Mouse (Mus musculus): ENCODE results near the gene Olfr1367. TPM values are rescaled to one million over a fixed set of nuclear protein-coding genes. Genes with fewer than 3 reads are reported as not detected.
"Not testable (repeated sequence)": the region's sequence is repeated elsewhere in the genome, so short reads cannot be mapped to it uniquely, and the experiment has no call there.

The Olfr1367 gene
- polyA plus RNA-seq, 1 experiment from 2014 or later = not detected

- Histone ChIP-seq H3K4me2 (peak overlapping the region; percentile 60), H3K4me1 (replicated peaks) (peaks cover 13% of the 10 kb centered on the region), H3K27ac (replicated peaks) (no peak overlapping the region), H3K4me3 (peak overlapping the region; percentile 43), H3K9me3 (no peaks in the 10 kb centered on the region), H3K36me3 (no peaks in the 10 kb centered on the region), H3K9ac (0 out of 2 replicates have a peak overlapping the region, but pooled peaks have one; percentile 9), H3K27me3 (peaks cover 9% of the 10 kb centered on the region)
- under 1% methylated on average over 24 of the region's 24 CpGs for WGBS
- ATAC-seq (ENCODE audit: low FRiP score, low read depth) = peak; percentile 78; the same call in 1 of the 2 replicates
Measured at GRCm38 (mm10) chr13:21326657-21327211, 20.0 kb upstream of the Olfr1367 start.

- Histone ChIP-seq H3K4me2 (peak overlapping the region; percentile 60), H3K27me3 (peaks cover 9% of the 10 kb centered on the region), H3K9ac (0 out of 2 replicates have a peak overlapping the region, but pooled peaks have one; percentile 9), H3K36me3 (no peaks in the 10 kb centered on the region), H3K4me1 (replicated peaks) (peaks cover 13% of the 10 kb centered on the region), H3K4me3 (peak overlapping the region; percentile 43), H3K27ac (replicated peaks) (no peak overlapping the region), H3K9me3 (no peaks in the 10 kb centered on the region)
- peak; percentile 54; the same call in 1 of the 2 replicates for ATAC-seq (ENCODE audit: low FRiP score, low read depth)
- 2% methylated on average over 9 of the region's 9 CpGs for WGBS
Measured at GRCm38 (mm10) chr13:21327424-21327823, 19.3 kb upstream of the Olfr1367 start.

GRCm38 (mm10) chr13:21350593-21350992 is 3.9 kb downstream of the Olfr1367 start:
- no peak overlapping the region for H3K27ac ChIP-seq (replicated peaks)
- no peaks in the 10 kb centered on the region for H3K9me3 ChIP-seq
- H3K4me1 ChIP-seq (replicated peaks) = no peaks in the 10 kb centered on the region
- H3K36me3 ChIP-seq = no peaks in the 10 kb centered on the region
- no peak for ATAC-seq (ENCODE audit: low FRiP score, low read depth)
- no peak overlapping the region for H3K9ac ChIP-seq
- H3K4me2 ChIP-seq = no peak overlapping the region
- H3K4me3 ChIP-seq = no peak overlapping the region
- no peaks in the 10 kb centered on the region for H3K27me3 ChIP-seq

- under 1% methylated on average over 29 of the region's 29 CpGs for WGBS
- Histone ChIP-seq H3K4me1 (replicated peaks) (peaks cover 27% of the 10 kb centered on the region), H3K36me3 (peaks cover 9% of the 10 kb centered on the region), H3K27me3 (no peaks in the 10 kb centered on the region), H3K9me3 (no peaks in the 10 kb centered on the region), H3K9ac (peak within 1 kb of the TSS; percentile 85), H3K4me2 (peak within 1 kb of the TSS; percentile 67), H3K27ac (replicated peaks) (peak within 1 kb of the TSS; percentile 69; the same call in 1 of the 2 replicates), H3K4me3 (peak within 1 kb of the TSS; percentile 80)
- peak; percentile 100 for ATAC-seq (ENCODE audit: low FRiP score, low read depth)
Measured at GRCm38 (mm10) chr13:21362621-21363248, 16.0 kb downstream of the Olfr1367 start, which contains the start of gene Zscan12. Gene Zscan12 (plus strand): TSS chr13:21362820.

- peak overlapping the region; percentile 67 for H3K4me2 ChIP-seq
- ATAC-seq (ENCODE audit: low FRiP score, low read depth) = no peak
- H3K4me1 ChIP-seq (replicated peaks) = peaks cover 27% of the 10 kb centered on the region
- H3K27ac ChIP-seq (replicated peaks) = no peak overlapping the region
- H3K27me3 ChIP-seq = no peaks in the 10 kb centered on the region
- H3K4me3 ChIP-seq = peak overlapping the region; percentile 80
- 70% methylated on average over 12 of the region's 12 CpGs for WGBS
- peaks cover 13% of the 10 kb centered on the region for H3K36me3 ChIP-seq
- peak overlapping the region; percentile 85; the same call in 1 of the 2 replicates for H3K9ac ChIP-seq
- no peaks in the 10 kb centered on the region for H3K9me3 ChIP-seq
Measured at GRCm38 (mm10) chr13:21363719-21364118, 17.0 kb downstream of the Olfr1367 start.

GRCm38 (mm10) chr13:21366635-21367034 is 19.9 kb downstream of the Olfr1367 start:
- no peak for ATAC-seq (ENCODE audit: low FRiP score, low read depth)
- Histone ChIP-seq H3K27ac (replicated peaks) (no peak overlapping the region), H3K4me3 (no peak overlapping the region), H3K9me3 (no peaks in the 10 kb centered on the region), H3K9ac (no peak overlapping the region), H3K27me3 (no peaks in the 10 kb centered on the region), H3K4me2 (no peak overlapping the region), H3K4me1 (replicated peaks) (peaks cover 27% of the 10 kb centered on the region), H3K36me3 (peaks cover 37% of the 10 kb centered on the region)
- 80% methylated on average over 6 of the region's 6 CpGs for WGBS

GRCm38 (mm10) chr13:21372700-21373099 is 26.0 kb downstream of the Olfr1367 start:
- no peak overlapping the region for H3K4me2 ChIP-seq
- no peak overlapping the region for H3K9ac ChIP-seq
- no peaks in the 10 kb centered on the region for H3K27me3 ChIP-seq
- whole genome bisulfite sequencing = 95% methylated on average over 2 of the region's 2 CpGs
- H3K9me3 ChIP-seq = no peaks in the 10 kb centered on the region
- H3K4me1 ChIP-seq (replicated peaks) = no peaks in the 10 kb centered on the region
- no peak for ATAC-seq (ENCODE audit: low FRiP score, low read depth)
- peaks cover 28% of the 10 kb centered on the region for H3K36me3 ChIP-seq
- H3K27ac ChIP-seq (replicated peaks) = no peak overlapping the region
- H3K4me3 ChIP-seq = no peak overlapping the region

- H3K27me3 ChIP-seq = no peaks in the 10 kb centered on the region
- no peaks in the 10 kb centered on the region for H3K9me3 ChIP-seq
- H3K9ac ChIP-seq = no peak overlapping the region
- no peak for ATAC-seq (ENCODE audit: low FRiP score, low read depth)
- no peak overlapping the region for H3K4me3 ChIP-seq
- no peaks in the 10 kb centered on the region for H3K36me3 ChIP-seq
- H3K4me1 ChIP-seq (replicated peaks) = no peaks in the 10 kb centered on the region
- H3K4me2 ChIP-seq = no peak overlapping the region
- WGBS = 94% methylated on average over 2 of the region's 2 CpGs
- H3K27ac ChIP-seq (replicated peaks) = no peak overlapping the region
Measured at GRCm38 (mm10) chr13:21377773-21378172, 31.1 kb downstream of the Olfr1367 start.

GRCm38 (mm10) chr13:21395211-21395610 is 48.5 kb downstream of the Olfr1367 start:
- Histone ChIP-seq H3K9me3 (no peaks in the 10 kb centered on the region), H3K9ac (no peak overlapping the region), H3K4me2 (no peak overlapping the region), H3K4me1 (replicated peaks) (peaks cover 14% of the 10 kb centered on the region), H3K4me3 (no peak overlapping the region), H3K36me3 (peaks cover 56% of the 10 kb centered on the region), H3K27ac (replicated peaks) (no peak overlapping the region), H3K27me3 (no peaks in the 10 kb centered on the region)
- no peak for ATAC-seq (ENCODE audit: low FRiP score, low read depth)
- WGBS = 98% methylated on average over 1 of the region's 1 CpGs

- H3K9me3 ChIP-seq = no peaks in the 10 kb centered on the region
- no peaks in the 10 kb centered on the region for H3K27me3 ChIP-seq
- no peak overlapping the region for H3K9ac ChIP-seq
- peaks cover 52% of the 10 kb centered on the region for H3K36me3 ChIP-seq
- no peak overlapping the region for H3K27ac ChIP-seq (replicated peaks)
- no peak for ATAC-seq (ENCODE audit: low FRiP score, low read depth)
- 95% methylated on average over 6 of the region's 6 CpGs for WGBS
- H3K4me1 ChIP-seq (replicated peaks) = peaks cover 18% of the 10 kb centered on the region
- H3K4me3 ChIP-seq = no peak overlapping the region
- H3K4me2 ChIP-seq = no peak overlapping the region
Measured at GRCm38 (mm10) chr13:21395623-21396022, 48.9 kb downstream of the Olfr1367 start.

GRCm38 (mm10) chr13:21396048-21396447 is 49.3 kb downstream of the Olfr1367 start:
- H3K4me2 ChIP-seq; H3K27me3 ChIP-seq; H3K9me3 ChIP-seq; H3K4me3 ChIP-seq; H3K27ac ChIP-seq (replicated peaks); H3K9ac ChIP-seq: not testable (repeated sequence)
- peak; percentile 38; the same call in 1 of the 2 replicates for ATAC-seq (ENCODE audit: low FRiP score, low read depth)
- Histone ChIP-seq H3K4me1 (replicated peaks) (peaks cover 22% of the 10 kb centered on the region), H3K36me3 (peaks cover 48% of the 10 kb centered on the region)
- WGBS = 90% methylated on average over 18 of the region's 18 CpGs

- H3K4me3 ChIP-seq = no peak overlapping the region
- peaks cover 34% of the 10 kb centered on the region for H3K36me3 ChIP-seq
- H3K4me2 ChIP-seq = no peak overlapping the region
- no peaks in the 10 kb centered on the region for H3K9me3 ChIP-seq
- 94% methylated on average over 2 of the region's 2 CpGs for WGBS
- H3K27me3 ChIP-seq = no peaks in the 10 kb centered on the region
- H3K27ac ChIP-seq (replicated peaks) = no peak overlapping the region
- ATAC-seq (ENCODE audit: low FRiP score, low read depth) = no peak
- H3K4me1 ChIP-seq (replicated peaks) = peaks cover 28% of the 10 kb centered on the region
- no peak overlapping the region for H3K9ac ChIP-seq
Measured at GRCm38 (mm10) chr13:21397486-21397885, 50.8 kb downstream of the Olfr1367 start.

Data from hindbrain, embryonic 15.5 days (tissue).